Mouse (Mus musculus): ENCODE results near the gene Rps18. TPM values are rescaled to one million over a fixed set of nuclear protein-coding genes. Genes with fewer than 3 reads are reported as not detected.

Gene Rps18
- total and polyA plus RNA-seq, 3 experiments: 286 to 1,183 TPM; not detected in 1

DNA sequence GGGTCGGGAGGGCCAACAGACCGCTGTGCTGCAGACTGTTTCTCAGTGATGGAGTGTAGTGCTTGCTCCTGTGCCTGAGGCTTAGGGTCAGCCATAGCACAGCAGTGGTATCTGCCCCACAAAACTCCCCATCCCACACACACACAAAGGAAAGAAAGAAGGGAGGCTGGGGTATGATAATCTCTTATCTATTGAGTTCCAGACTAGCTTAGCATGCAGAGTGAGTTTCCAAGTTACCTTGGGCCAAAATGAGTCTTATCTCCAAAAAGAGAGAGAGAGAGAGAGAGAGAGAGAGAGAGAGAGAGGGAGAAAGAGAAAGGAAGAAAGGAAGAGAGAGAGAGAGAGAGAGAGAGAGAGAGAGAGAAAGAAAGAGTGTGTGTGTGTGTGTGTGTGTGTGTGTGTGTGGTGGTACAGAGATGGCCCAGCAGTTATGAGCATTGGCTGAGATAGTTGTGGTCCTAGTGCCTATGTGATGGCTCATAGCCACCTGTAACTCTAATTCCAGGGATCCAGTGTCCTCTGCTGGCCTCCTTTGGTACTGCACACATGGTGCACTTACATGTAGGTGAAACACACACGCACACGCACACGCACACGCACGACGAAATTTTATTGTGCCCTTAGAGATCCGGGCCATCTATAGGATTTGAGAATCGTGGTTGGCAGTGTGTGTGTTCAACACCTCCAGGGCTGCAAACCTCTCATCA lies 31.1 kb downstream of the Rps18 start (continued):
- TF ChIP-seq KAT2A (conservative IDR thresholded peaks at IDR 0.05; ENCODE audit: low read depth, low read length) (no peak), ZMIZ1 (IDR thresholded peaks at IDR 0.05; ENCODE audit: low read depth, low read length) (no peak), BHLHE40 (IDR thresholded peaks at IDR 0.05; ENCODE audit: borderline replicate concordance, low read depth, low read length) (no peak), JUND (IDR thresholded peaks at IDR 0.05; ENCODE audit: low read depth, low read length) (peak; percentile 87; the same call in 1 of the 2 replicates), USF1 (IDR thresholded peaks at IDR 0.05; ENCODE audit: low read depth, low read length) (0 out of 2 replicates have a peak, but pooled peaks have one; percentile 7), POLR2A (IDR thresholded peaks at IDR 0.05; ENCODE audit: control insufficient read depth in 1 of 2, insufficient read depth in 1 of 2, low read depth in 1 of 2, low read length in 2 of 2, poor library complexity in 1 of 2) (no peak), CHD2 (IDR thresholded peaks at IDR 0.05; ENCODE audit: low read length) (no peak), SIN3A (IDR thresholded peaks at IDR 0.05; ENCODE audit: low read length) (peak; percentile 71; the same call in 1 of the 2 replicates), GATA1 (IDR thresholded peaks at IDR 0.05; ENCODE audit: low read depth, low read length) (peak; percentile 87), ETS1 (IDR thresholded peaks at IDR 0.05; ENCODE audit: low read depth, low read length) (peak; percentile 81), MAX (IDR thresholded peaks at IDR 0.05; ENCODE audit: low read length) (peak; percentile 45; the same call in 1 of the 2 replicates)

DNA sequence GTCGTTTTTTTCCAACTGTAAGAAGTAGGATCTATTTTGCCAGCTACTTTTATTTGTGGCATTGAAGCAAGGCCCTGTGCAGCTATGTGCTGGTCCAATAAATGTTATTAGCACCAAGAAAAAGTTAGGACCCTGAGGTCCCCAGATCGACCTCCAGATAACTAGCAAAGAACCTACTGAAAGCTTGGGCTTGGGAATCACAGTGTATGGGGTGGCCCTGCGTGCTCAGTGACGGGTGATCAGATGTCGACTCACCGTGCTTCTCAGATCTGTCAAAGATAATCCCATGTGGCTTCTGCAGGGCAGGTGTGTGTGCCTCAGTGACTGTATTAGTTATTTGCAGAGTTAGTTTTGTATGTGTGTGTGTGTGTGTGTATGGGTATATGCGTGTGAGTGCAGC lies 34.4 kb downstream of the Rps18 start:
- no peak for DNase-seq (ENCODE audit: low read depth, low spot score)
- H3K36me3 ChIP-seq (ENCODE audit: control insufficient read depth in 1 of 2, insufficient read depth in 2 of 2, low read length in 2 of 2): peaks cover 0 to 8% of the 10 kb centered on the region in 2 experiments; a peak in 2 of 4 replicates
- TF ChIP-seq SIN3A (IDR thresholded peaks at IDR 0.05; ENCODE audit: low read length): no peak
- TF ChIP-seq SMC3 (IDR thresholded peaks at IDR 0.05; ENCODE audit: low read depth, low read length): no peak
- no peak for TF ChIP-seq NELFE (IDR thresholded peaks at IDR 0.05; ENCODE audit: low read depth, low read length)
- TF ChIP-seq MAZ (IDR thresholded peaks at IDR 0.05; ENCODE audit: low read depth, low read length): no peak
- no peak for TF ChIP-seq ELF1 (IDR thresholded peaks at IDR 0.05; ENCODE audit: low read depth, low read length)
- TF ChIP-seq MYB (IDR thresholded peaks at IDR 0.05; ENCODE audit: low read depth, low read length): no peak
- no peak for TF ChIP-seq ETS1 (IDR thresholded peaks at IDR 0.05; ENCODE audit: low read depth, low read length)
- TF ChIP-seq MAFK (IDR thresholded peaks at IDR 0.05; ENCODE audit: borderline replicate concordance, low read depth, low read length): no peak
- TF ChIP-seq POLR2AphosphoS5 (IDR thresholded peaks at IDR 0.05; ENCODE audit: borderline replicate concordance, low read depth, low read length): no peak
- TF ChIP-seq ZC3H11A (IDR thresholded peaks at IDR 0.05; ENCODE audit: low read depth, low read length): no peak
- no peak for TF ChIP-seq RCOR1 (IDR thresholded peaks at IDR 0.05; ENCODE audit: low read depth, low read length)
- no peak for TF ChIP-seq ZKSCAN1 (IDR thresholded peaks at IDR 0.05; ENCODE audit: low read depth, low read length)
- TF ChIP-seq HCFC1 (IDR thresholded peaks at IDR 0.05; ENCODE audit: low read depth, low read length): no peak
- TF ChIP-seq NRF1 (IDR thresholded peaks at IDR 0.05; ENCODE audit: insufficient read depth, low read depth, low read length, poor library complexity, severe bottlenecking): no peak
- no peak for TF ChIP-seq CHD1 (IDR thresholded peaks at IDR 0.05; ENCODE audit: low read depth, low read length)
- no peak for TF ChIP-seq GATA1 (IDR thresholded peaks at IDR 0.05; ENCODE audit: low read depth, low read length)
- TF ChIP-seq JUND (IDR thresholded peaks at IDR 0.05; ENCODE audit: low read depth, low read length): no peak
- TF ChIP-seq TAL1 (IDR thresholded peaks at IDR 0.05; ENCODE audit: low read length): no peak
- no peaks in the 10 kb centered on the region for H3K27me3 ChIP-seq (ENCODE audit: control insufficient read depth in 1 of 2, insufficient read depth in 2 of 2, low read length in 2 of 2)
- H3K27ac ChIP-seq (ENCODE audit: control insufficient read depth, low read depth, low read length): no peak overlapping the region
- H3K4me3 ChIP-seq (ENCODE audit: control insufficient read depth in 1 of 2, insufficient read depth in 1 of 2, low read depth in 2 of 2, low read length in 2 of 2): no peak overlapping the region
- H3K9ac ChIP-seq (ENCODE audit: control insufficient read depth, low read depth, low read length, poor library complexity, severe bottlenecking): no peak overlapping the region
- no peaks in the 10 kb centered on the region for H3K9me3 ChIP-seq (replicated peaks; ENCODE audit: insufficient read depth, low read length)
- H3K4me1 ChIP-seq (ENCODE audit: control insufficient read depth in 1 of 2, insufficient read depth in 2 of 2, low read length in 2 of 2): peaks cover 2 to 27% of the 10 kb centered on the region in 2 experiments
- peaks cover 7% of the 10 kb centered on the region for H3K79me2 ChIP-seq (ENCODE audit: control insufficient read depth, insufficient read depth, low read length, poor library complexity)

Data from MEL (cell line).